Mouse (Mus musculus) forebrain, embryonic 11.5 days (tissue): ENCODE data around the gene Gck. TPM values are rescaled to one million over a fixed set of nuclear protein-coding genes. Genes with fewer than 3 reads are reported as not detected.

Experiments
- ATAC-seq: fragments of 200-750 bp; cut with Nextera tagmentation; replicated peaks from 2 replicates; pipeline ENCODE4 v1.8.0; 2017; ENCODE audit warnings: moderate TSS enrichment; ENCODE audit not compliant: low FRiP score
- DNase-seq: peaks from one replicate; pipeline ENCODE4 v3.0.0-alpha.2; 2017; ENCODE audit warnings: low spot score
- H3K27ac ChIP-seq: fragments of 300-500 bp; sonication (generic); 2 replicates; pipeline ENCODE4 v1.5.1; 2014; ENCODE audit warnings: low read depth, low read length
- H3K27me3 ChIP-seq: fragments of 300-500 bp; sonication (generic); 2 replicates; pipeline ENCODE4 v1.6.1; 2014; ENCODE audit warnings: mild to moderate bottlenecking, low read length, mixed read lengths; ENCODE audit not compliant: control insufficient read depth, insufficient read depth
- H3K36me3 ChIP-seq: fragments of 300-500 bp; sonication (generic); 2 replicates; pipeline ENCODE4 v1.6.1; 2014; ENCODE audit warnings: mild to moderate bottlenecking, low read length, moderate library complexity, mixed read lengths; ENCODE audit not compliant: control insufficient read depth, insufficient read depth
- H3K4me1 ChIP-seq: fragments of 300-500 bp; sonication (generic); replicated peaks from 2 replicates; pipeline ENCODE4 v1.6.1; 2014; ENCODE audit warnings: low read length, mixed read lengths; ENCODE audit not compliant: control insufficient read depth, insufficient read depth
- H3K4me2 ChIP-seq: fragments of 300-500 bp; sonication (generic); 2 replicates; pipeline ENCODE4 v1.6.1; 2014; ENCODE audit warnings: low read depth, mild to moderate bottlenecking, low read length, moderate library complexity, mixed read lengths; ENCODE audit not compliant: severe bottlenecking
- H3K4me3 ChIP-seq: fragments of 300-500 bp; sonication (generic); 2 replicates; pipeline ENCODE4 v1.5.1; 2014; ENCODE audit warnings: low read depth, low read length
- H3K9ac ChIP-seq: fragments of 300-500 bp; sonication (generic); 2 replicates; pipeline ENCODE4 v1.6.1; 2014; ENCODE audit warnings: low read length
- H3K9me3 ChIP-seq: fragments of 300-500 bp; sonication (generic); 2 replicates; pipeline ENCODE4 v1.6.1; 2016; ENCODE audit warnings: low read length, mixed read lengths; ENCODE audit not compliant: control insufficient read depth
- WGBS: fragments of 180-500 bp; shearing (Covaris S2); extraction: QIAGEN DNeasy Blood & Tissue Kit; methylation state at CpG from one replicate; pipeline ENCODE4 v1.1.7; 2014; 5-methylcytosine and 5-hydroxymethylcytosine counted together
- polyA plus RNA-seq: library from polyadenylated mRNA; unstranded; fragments of >200 nt; fragmentation: Nextera tagmentation; extraction: Ambion mirVana; gene quantifications from 2 replicates; pipeline ENCODE4 v1.2.1, GENCODE M21; 2014

Gck gene
- 1.8 and 4.5 TPM in 2 replicates for polyA plus RNA-seq

DNA sequence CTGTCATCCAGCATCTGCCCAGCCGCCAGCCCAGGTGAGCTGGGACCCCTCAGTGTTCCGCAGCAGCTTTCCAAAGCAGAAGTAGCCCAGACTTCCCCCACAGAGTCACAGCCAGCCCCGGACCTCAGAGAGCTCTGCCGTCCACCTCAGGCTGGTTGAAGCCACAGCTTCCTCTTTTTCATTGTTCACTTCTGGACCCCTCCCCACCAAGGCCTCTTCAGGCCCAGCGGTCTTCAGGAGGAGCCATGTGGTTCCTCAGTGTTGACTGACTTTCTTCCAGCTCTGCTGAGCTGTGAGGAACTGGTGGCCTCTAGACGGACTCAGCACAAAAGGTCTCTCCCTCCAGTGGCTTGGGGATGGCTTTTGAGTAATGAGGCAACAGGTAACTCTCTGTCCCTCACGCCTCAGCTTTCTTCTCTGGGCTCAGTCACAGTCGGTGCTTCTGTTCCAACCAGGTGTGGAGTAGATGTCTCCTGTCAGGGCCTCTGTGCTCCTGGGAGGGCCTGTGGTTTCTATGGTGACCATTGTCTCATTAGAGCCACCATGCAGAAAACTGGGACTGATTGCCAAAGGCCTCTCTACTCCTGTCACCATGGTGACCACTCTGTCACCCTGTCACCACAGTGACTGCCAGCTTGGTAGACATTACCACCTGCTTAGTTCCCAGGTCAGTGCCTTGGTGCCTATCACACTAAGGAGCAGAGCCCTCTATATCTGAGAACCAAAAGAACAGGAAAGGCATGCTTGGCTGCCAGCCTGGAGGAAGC lies at the start of gene Gck:
Gck (minus strand) TSS at position 496 of the 767 bp plus-strand sequence.
- Histone ChIP-seq H3K4me3 (no peak within 1 kb of the TSS), H3K4me2 (no peak within 1 kb of the TSS), H3K4me1 (peaks cover 9% of the 10 kb centered on the region; the same call in 1 of the 2 replicates), H3K27me3 (no peaks in the 10 kb centered on the region), H3K9me3 (no peaks in the 10 kb centered on the region), H3K9ac (peak within 1 kb of the TSS; percentile 8; the same call in 1 of the 2 replicates), H3K36me3 (no peaks in the 10 kb centered on the region), H3K27ac (no peak within 1 kb of the TSS)
- ATAC-seq: 0 out of 2 replicates have a peak, but pooled peaks have one; percentile 42
- peak; percentile 57 for DNase-seq
- WGBS: 55% methylated on average over 8 of the region's 8 CpGs

DNA sequence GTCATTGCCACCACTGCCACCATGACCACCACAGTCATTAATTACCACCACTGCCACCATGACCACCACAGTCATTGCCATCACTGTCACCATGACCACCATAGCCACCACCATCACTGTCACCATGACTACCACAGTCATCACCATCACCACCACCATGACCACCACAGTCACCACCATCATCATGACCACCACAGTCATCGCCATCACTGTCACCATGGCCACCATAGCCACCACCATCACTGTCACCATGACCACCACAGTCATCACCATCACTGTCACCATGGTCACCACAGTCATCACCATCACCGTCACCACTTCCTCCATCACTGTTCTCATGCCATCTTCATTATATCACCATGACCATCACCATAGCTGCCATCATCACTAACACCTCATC lies 48.6 kb upstream of the Gck start:
- WGBS: 95% methylated on average over 2 of the region's 2 CpGs
- no peak overlapping the region for H3K9ac ChIP-seq

DNA sequence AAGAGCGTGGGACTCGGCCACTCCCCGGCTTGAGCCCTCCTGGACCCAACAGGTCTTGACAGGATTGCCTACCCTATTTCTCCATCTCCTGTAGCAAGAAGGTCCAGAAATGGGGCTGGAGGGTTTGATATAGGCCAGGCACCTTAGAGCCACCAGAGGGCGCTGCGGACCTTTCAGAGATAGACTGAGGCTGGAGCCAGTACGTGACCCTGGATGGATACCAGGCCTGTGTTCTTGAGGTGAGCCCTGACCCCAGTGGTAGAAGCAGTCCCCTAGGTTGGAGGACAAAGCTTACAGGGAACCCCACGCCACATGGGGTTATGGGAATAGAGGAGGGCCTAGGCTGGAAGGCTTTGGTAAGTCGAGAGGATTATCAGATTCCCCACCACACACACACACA lies 46.1 kb upstream of the Gck start:
- no peak overlapping the region for H3K9ac ChIP-seq
- 18% methylated on average over 8 of the region's 8 CpGs for WGBS
- peaks cover 7% of the 10 kb centered on the region for H3K4me1 ChIP-seq
- H3K4me3 ChIP-seq: no peak overlapping the region
- H3K36me3 ChIP-seq: no peaks in the 10 kb centered on the region
- no peaks in the 10 kb centered on the region for H3K9me3 ChIP-seq
- no peak overlapping the region for H3K4me2 ChIP-seq
- ATAC-seq (peak; percentile 70), DNase-seq (peak; percentile 84)
- no peaks in the 10 kb centered on the region for H3K27me3 ChIP-seq
- no peak overlapping the region for H3K27ac ChIP-seq

More for the DNA sequence above, 48.6 kb upstream of the Gck start:
- DNase-seq: no peak
- H3K27ac ChIP-seq: no peak overlapping the region
- no peak for ATAC-seq
- no peak overlapping the region for H3K4me2 ChIP-seq
- H3K4me3 ChIP-seq: no peak overlapping the region
- no peaks in the 10 kb centered on the region for H3K9me3 ChIP-seq
- no peaks in the 10 kb centered on the region for H3K27me3 ChIP-seq
- peaks cover 7% of the 10 kb centered on the region for H3K4me1 ChIP-seq
- no peaks in the 10 kb centered on the region for H3K36me3 ChIP-seq

DNA sequence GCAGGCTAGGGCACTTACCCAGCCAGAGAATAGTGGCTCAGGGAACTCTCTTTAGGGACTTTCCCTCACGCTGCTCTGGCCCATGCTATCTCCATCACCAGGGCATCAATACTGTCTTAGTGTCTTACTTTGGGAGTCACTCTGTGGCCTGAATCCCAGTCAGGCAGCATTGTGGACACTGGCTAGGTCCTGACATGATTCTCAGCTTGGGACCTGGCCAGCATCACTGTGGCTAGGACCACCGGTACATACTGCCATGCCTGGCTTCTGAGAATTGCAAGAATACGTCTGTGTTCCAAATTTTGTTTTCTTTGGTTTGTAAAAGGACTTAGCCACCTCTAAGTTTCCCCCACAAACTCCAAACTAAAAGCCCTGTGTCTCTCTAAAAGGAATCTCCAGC lies 45.0 kb upstream of the Gck start:
- WGBS: 63% methylated on average over 3 of the region's 3 CpGs
- H3K27ac ChIP-seq: no peak overlapping the region
- ATAC-seq: no peak
- H3K4me1 ChIP-seq: peaks cover under 1% of the 10 kb centered on the region
- H3K36me3 ChIP-seq: no peaks in the 10 kb centered on the region
- no peak overlapping the region for H3K4me2 ChIP-seq
- no peaks in the 10 kb centered on the region for H3K9me3 ChIP-seq
- H3K27me3 ChIP-seq: no peaks in the 10 kb centered on the region
- no peak overlapping the region for H3K4me3 ChIP-seq
- no peak for DNase-seq
- no peak overlapping the region for H3K9ac ChIP-seq

DNA sequence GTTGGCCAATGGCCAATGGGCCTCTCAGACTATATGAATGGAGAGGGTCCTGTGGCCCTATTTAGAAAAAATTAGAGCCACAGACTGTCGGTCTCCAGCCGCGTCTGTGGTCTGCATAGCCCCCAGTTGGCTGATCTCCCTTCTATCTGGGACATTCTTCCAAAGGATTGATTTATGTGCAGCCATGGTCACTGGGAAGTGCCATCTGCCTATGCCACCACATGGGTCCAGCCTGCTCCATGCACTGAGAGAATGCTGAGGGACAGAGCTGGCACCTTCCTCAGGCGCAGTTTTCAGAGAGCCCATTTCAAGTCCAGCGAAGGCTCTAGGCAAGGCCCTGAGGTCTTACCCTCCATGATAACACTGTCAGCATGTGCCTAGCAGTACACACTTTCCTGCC lies 44.3 kb upstream of the Gck start:
- no peak overlapping the region for H3K4me3 ChIP-seq
- H3K36me3 ChIP-seq: no peaks in the 10 kb centered on the region
- no peak overlapping the region for H3K4me2 ChIP-seq
- DNase-seq (no peak), ATAC-seq (no peak)
- H3K4me1 ChIP-seq: no peaks in the 10 kb centered on the region
- no peaks in the 10 kb centered on the region for H3K9me3 ChIP-seq
- H3K9ac ChIP-seq: no peak overlapping the region
- no peaks in the 10 kb centered on the region for H3K27me3 ChIP-seq
- H3K27ac ChIP-seq: no peak overlapping the region
- 93% methylated on average over 5 of the region's 5 CpGs for WGBS

DNA sequence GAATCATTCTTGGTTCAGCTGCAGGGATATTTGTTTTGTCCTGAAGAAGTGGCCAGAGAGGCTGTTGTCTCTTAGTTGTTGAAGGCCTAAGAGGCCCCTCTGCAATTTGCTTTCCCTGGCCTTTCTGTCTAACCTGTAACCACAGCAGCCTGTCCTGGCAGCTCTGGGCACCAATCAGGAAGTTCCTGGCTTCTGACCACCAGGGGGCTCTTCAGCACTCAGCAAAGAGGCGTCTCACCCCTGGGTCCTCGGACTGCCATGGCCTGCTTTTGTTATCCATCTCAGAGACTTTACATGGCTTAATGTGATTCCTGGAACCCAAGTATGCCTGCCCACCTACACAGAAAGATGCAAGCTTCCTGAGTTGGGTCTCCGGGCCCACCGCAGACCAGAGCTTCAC lies 41.0 kb upstream of the Gck start:
- WGBS: 32% methylated on average over 4 of the region's 4 CpGs
- no peak overlapping the region for H3K27ac ChIP-seq

DNA sequence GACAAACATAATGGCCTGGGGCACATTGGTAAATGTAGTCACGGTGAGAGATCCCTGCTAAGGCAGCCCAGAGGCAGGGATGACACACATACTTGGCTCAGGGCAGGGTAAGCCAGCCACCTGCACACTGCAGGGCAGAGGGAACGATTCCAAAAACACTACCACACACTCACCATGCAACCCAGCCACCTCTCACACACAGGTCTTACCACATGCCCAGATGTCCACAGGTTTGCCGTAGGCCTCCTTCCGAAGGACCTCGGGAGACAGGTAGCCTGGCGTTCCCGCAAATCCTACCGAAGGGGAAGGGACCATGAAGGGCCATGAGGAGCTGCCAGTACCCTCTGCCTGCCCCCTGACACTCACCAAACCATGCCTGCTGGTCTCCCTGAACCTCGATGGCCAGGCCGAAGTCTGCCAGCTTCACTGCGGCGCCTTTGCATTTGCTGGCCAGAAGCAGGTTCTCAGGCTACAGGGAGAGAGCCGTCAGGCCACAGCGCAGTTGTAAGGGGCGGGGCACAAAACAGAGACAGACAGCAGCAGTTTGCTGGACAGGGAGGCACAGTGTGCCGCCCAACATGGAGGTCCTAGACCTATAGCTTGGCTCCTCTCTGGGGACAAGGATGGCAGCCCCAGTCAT lies 40.2 kb upstream of the Gck start:
- ATAC-seq (no peak), DNase-seq (no peak)
- Histone ChIP-seq H3K9ac (no peak overlapping the region), H3K36me3 (no peaks in the 10 kb centered on the region), H3K27me3 (no peaks in the 10 kb centered on the region), H3K4me3 (no peak overlapping the region), H3K4me1 (no peaks in the 10 kb centered on the region), H3K4me2 (no peak overlapping the region), H3K27ac (no peak overlapping the region), H3K9me3 (no peaks in the 10 kb centered on the region)
- WGBS: 85% methylated on average over 16 of the region's 16 CpGs

More for the DNA sequence above, 41.0 kb upstream of the Gck start:
- H3K9me3 ChIP-seq: no peaks in the 10 kb centered on the region
- H3K4me1 ChIP-seq: no peaks in the 10 kb centered on the region
- H3K27me3 ChIP-seq: no peaks in the 10 kb centered on the region
- DNase-seq (peak; percentile 82), ATAC-seq (no peak)
- H3K9ac ChIP-seq: no peak overlapping the region
- H3K4me3 ChIP-seq: no peak overlapping the region
- H3K36me3 ChIP-seq: no peaks in the 10 kb centered on the region
- no peak overlapping the region for H3K4me2 ChIP-seq

DNA sequence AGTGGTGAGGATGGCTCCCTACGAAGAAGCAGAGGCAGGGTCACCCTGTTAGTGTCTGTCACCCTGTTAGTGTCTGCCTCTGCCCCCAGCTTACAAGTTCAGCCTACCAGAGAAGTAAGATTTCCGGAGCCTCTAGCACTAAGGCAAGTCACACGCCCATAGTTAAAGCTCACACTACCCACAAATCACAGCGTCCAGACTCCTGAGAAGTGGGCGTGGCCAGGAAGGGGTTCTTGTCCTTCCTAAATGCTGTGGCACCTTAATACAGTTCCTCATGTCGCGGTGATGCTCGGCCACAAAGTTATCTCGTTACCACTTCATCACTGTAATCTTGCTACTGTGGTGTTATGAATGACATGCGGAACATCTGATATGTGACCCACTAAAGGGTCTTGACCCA lies 38.2 kb upstream of the Gck start:
- Histone ChIP-seq H3K4me1 (no peaks in the 10 kb centered on the region), H3K9me3 (no peaks in the 10 kb centered on the region), H3K4me3 (no peak overlapping the region), H3K4me2 (no peak overlapping the region), H3K27me3 (no peaks in the 10 kb centered on the region), H3K36me3 (no peaks in the 10 kb centered on the region), H3K9ac (no peak overlapping the region), H3K27ac (no peak overlapping the region)
- DNase-seq (no peak), ATAC-seq (no peak)
- WGBS: 83% methylated on average over 10 of the region's 10 CpGs
